Mouse (Mus musculus) liver, adult 2 months (tissue): ENCODE results near the gene Kbtbd13. TPM values are rescaled to one million over a fixed set of nuclear protein-coding genes. Genes with fewer than 3 reads are reported as not detected.

Source experiments
- DNase-seq: peaks from one replicate; pipeline ENCODE4 v3.0.0-alpha.2; 2011; ENCODE audit warnings: low read depth, low spot score; ENCODE audit errors: extremely low read depth
- H3K27ac ChIP-seq: fragments of 200-500 bp; replicated peaks from 2 replicates; pipeline ENCODE4 v1.5.1; 2012; ENCODE audit warnings: low read depth, mild to moderate bottlenecking, control low read depth, inconsistent platforms, low read length; ENCODE audit not compliant: insufficient read depth
- H3K27me3 ChIP-seq: fragments of 200-500 bp; 2 replicates; pipeline ENCODE4 v1.6.1; 2012; ENCODE audit warnings: mild to moderate bottlenecking, moderate library complexity, low read length, inconsistent platforms; ENCODE audit not compliant: control insufficient read depth, insufficient read depth
- H3K36me3 ChIP-seq: fragments of 200-500 bp; 2 replicates; pipeline ENCODE4 v1.6.1; 2012; ENCODE audit warnings: low read length, inconsistent platforms; ENCODE audit not compliant: control insufficient read depth, insufficient read depth
- H3K4me1 ChIP-seq: fragments of 200-500 bp; 2 replicates; pipeline ENCODE4 v1.6.1; 2011; ENCODE audit warnings: low read length; ENCODE audit not compliant: control insufficient read depth, insufficient read depth
- H3K4me3 ChIP-seq: fragments of 200-500 bp; 2 replicates; pipeline ENCODE4 v1.5.1; 2011; ENCODE audit warnings: low read depth, mild to moderate bottlenecking, control low read depth, low read length, moderate library complexity; ENCODE audit not compliant: insufficient read depth
- H3K79me2 ChIP-seq: fragments of 200-500 bp; 2 replicates; pipeline ENCODE4 v1.6.1; 2012; ENCODE audit warnings: inconsistent platforms, mild to moderate bottlenecking, low read length, moderate library complexity; ENCODE audit not compliant: control insufficient read depth, insufficient read depth
- H3K9ac ChIP-seq: fragments of 200-500 bp; 2 replicates; pipeline ENCODE4 v1.6.1; 2012; ENCODE audit warnings: low read depth, mild to moderate bottlenecking, control low read depth, inconsistent platforms, low read length
- CTCF ChIP-seq: fragments of 200-500 bp; IDR thresholded peaks from 2 replicates; pipeline ENCODE4 v1.5.1; 2011; ENCODE audit warnings: low read depth, low read length, control low read depth
- POLR2A ChIP-seq: fragments of 200-500 bp; IDR thresholded peaks from 2 replicates; pipeline ENCODE4 v1.6.1; 2011; ENCODE audit warnings: low read length, control low read depth; ENCODE audit not compliant: insufficient read depth; ENCODE audit errors: extremely low read depth
- WGBS: fragments of 180-500 bp; shearing (Covaris S2); methylation state at CpG from one replicate; pipeline ENCODE4 v1.1.7; 2018; 5-methylcytosine and 5-hydroxymethylcytosine counted together
- polyA plus RNA-seq: library from polyadenylated mRNA; depleted of rRNA; stranded (reverse); fragments of >200 nt; gene quantifications from 2 replicates; pipeline ENCODE4 v1.2.3, GENCODE M21; 2012; rRNA removed
- total RNA-seq: library from RNA; depleted of rRNA; stranded (reverse); fragments of >200 nt; gene quantifications from 2 replicates; pipeline ENCODE4 v1.2.3, GENCODE M21; 2014; rRNA removed

The Kbtbd13 gene
- total RNA-seq (0.20 and 0.28 TPM in 2 replicates), polyA plus RNA-seq (0.14 and 0.49 TPM in 2 replicates)

- peaks cover 11% of the 10 kb centered on the region; the same call in 1 of the 2 replicates for H3K4me1 ChIP-seq
- H3K27ac ChIP-seq, result no peak within 1 kb of the TSS
- H3K27me3 ChIP-seq, result peaks cover 7% of the 10 kb centered on the region; the same call in 1 of the 2 replicates
- H3K36me3 ChIP-seq, result no peaks in the 10 kb centered on the region
- TF ChIP-seq POLR2A (no peak), CTCF (no peak)
- peak within 1 kb of the TSS; percentile 37; the same call in 1 of the 2 replicates for H3K4me3 ChIP-seq
- H3K9ac ChIP-seq, result no peak within 1 kb of the TSS
- 27% methylated on average over 8 of the region's 8 CpGs for WGBS
- peak; percentile 42 for DNase-seq
- no peaks in the 10 kb centered on the region for H3K79me2 ChIP-seq
These were observed at the start of gene Kbtbd13 for GRCm38 (mm10) chr9:65391613-65391964. Gene Kbtbd13, minus strand, starts transcription at chr9:65391652.

DNA sequence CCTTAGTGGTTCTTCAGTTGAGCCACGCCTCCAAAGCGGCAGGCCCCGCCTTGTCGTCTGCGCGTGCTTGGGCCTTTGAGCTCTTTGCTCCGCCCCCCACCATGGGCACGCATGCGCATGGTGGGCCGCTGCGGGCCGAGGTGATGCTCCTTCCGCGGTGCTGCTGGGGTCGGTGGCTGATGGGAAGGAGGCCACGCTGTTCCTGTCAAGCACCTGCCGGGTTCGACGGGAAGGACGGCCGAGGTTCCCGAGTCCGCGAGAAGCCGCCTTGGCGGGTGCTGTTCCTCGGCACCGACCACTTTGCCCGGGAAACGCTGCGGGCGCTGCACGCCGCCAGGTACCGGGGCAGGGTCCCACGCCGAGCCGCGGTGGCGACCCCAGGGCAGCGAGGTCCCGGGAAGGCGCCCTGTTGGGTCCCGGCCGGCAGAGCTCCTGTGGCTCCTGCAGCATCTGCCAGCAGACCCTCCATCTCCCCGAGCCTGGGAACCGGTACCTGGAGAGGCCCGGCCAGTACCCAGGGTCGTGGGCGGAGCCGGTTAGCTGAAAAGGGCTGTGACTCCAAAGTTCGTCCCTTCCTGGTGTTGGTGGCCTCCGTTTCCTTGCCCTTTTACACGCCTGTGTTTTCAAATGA is 44.3 kb upstream of the Kbtbd13 start, which contains the start of gene Mtfmt:
Gene Mtfmt (plus strand): TSS at position 112 of the 631 bp plus-strand sequence.
- WGBS, result under 1% methylated on average over 54 of the region's 54 CpGs
- Histone ChIP-seq H3K4me1 (no peaks in the 10 kb centered on the region), H3K27me3 (no peaks in the 10 kb centered on the region), H3K9ac (peak within 1 kb of the TSS; percentile 71), H3K36me3 (peaks cover 2% of the 10 kb centered on the region; the same call in 1 of the 2 replicates), H3K79me2 (no peaks in the 10 kb centered on the region; the same call in 1 of the 2 replicates), H3K4me3 (peak within 1 kb of the TSS; percentile 84), H3K27ac (no peak within 1 kb of the TSS)
- DNase-seq, result peak; percentile 73
- TF ChIP-seq CTCF (no peak), POLR2A (peak; percentile 44; the same call in 1 of the 2 replicates)

DNA sequence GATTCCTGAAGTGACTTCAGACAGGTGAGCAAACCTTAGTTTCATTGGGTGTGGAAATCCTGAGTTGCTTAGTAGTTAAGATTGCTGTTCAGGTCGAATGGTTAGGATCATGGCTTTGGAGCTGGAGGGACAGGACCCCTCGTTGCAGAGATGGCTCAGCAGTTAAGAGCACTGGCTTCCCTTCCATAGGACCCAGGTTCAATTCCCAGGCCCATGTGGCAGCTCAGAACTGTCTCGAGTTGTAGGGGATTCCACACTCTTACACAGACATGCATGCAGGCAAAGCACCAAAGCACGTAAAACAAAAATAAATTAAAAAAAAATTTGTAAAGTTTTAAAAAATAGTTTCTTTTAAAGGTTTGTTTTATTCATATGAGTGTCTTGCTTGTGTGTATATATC is 43.8 kb upstream of the Kbtbd13 start:
- Histone ChIP-seq H3K27me3 (no peaks in the 10 kb centered on the region), H3K4me3 (no peak overlapping the region), H3K36me3 (no peaks in the 10 kb centered on the region), H3K4me1 (no peaks in the 10 kb centered on the region), H3K79me2 (no peaks in the 10 kb centered on the region; the same call in 1 of the 2 replicates), H3K9ac (no peak overlapping the region), H3K27ac (no peak overlapping the region)
- no peak for TF ChIP-seq POLR2A
- 72% methylated on average over 4 of the region's 4 CpGs for WGBS
- DNase-seq, result no peak

DNA sequence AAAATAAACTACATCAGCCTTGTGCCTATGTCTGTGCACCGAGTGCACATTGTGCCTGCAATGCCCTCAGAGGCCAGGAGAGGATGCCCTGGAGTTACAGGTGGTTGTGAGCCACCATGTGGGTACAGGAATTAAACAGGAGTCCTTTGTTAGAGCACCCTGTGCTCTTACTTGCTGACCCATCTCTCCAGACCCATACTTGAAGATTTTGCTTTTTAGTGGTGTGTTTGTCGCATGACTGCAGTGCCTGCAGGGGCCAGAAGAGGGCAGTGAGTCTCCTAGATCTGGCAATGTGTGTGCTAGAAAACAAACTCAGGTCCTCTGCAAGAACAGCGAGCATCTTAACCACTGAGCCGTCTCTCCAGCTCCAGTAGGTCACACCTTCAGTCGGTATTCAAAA is 42.7 kb upstream of the Kbtbd13 start:
- Histone ChIP-seq H3K36me3 (no peaks in the 10 kb centered on the region), H3K9ac (no peak overlapping the region), H3K4me3 (no peak overlapping the region), H3K27ac (no peak overlapping the region), H3K4me1 (no peaks in the 10 kb centered on the region), H3K27me3 (no peaks in the 10 kb centered on the region), H3K79me2 (no peaks in the 10 kb centered on the region; the same call in 1 of the 2 replicates)
- DNase-seq, result peak; percentile 40
- 83% methylated on average over 5 of the region's 5 CpGs for WGBS
- peak; percentile 61 for TF ChIP-seq CTCF
- no peak for TF ChIP-seq POLR2A

DNA sequence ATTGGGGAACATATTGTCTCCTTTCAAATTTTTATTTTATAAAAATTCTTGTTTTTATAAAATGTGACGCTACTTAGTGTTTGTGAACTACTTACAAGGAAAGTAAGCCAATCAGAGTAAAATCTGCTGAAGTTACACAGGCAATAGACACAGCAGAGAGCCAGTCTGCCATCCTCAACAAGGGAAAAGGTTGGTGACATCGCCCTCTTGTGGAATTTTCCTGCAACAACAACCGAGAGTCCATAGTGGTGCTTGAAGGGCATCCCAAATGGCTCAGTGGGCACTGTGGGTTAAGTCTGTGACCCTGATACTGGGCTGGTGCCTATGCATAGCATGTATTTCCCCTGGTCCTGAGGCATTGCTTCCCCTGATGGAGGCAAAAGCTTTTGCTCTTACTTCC is 40.8 kb upstream of the Kbtbd13 start:
- Histone ChIP-seq H3K27me3 (no peaks in the 10 kb centered on the region), H3K27ac (no peak overlapping the region), H3K79me2 (no peaks in the 10 kb centered on the region; the same call in 1 of the 2 replicates), H3K4me3 (no peak overlapping the region), H3K9ac (no peak overlapping the region), H3K36me3 (no peaks in the 10 kb centered on the region), H3K4me1 (no peaks in the 10 kb centered on the region; the same call in 1 of the 2 replicates)
- TF ChIP-seq CTCF, result peak; percentile 71
- no peak for TF ChIP-seq POLR2A
- DNase-seq, result peak; percentile 64
- WGBS, result 2% methylated on average over 3 of the region's 3 CpGs

DNA sequence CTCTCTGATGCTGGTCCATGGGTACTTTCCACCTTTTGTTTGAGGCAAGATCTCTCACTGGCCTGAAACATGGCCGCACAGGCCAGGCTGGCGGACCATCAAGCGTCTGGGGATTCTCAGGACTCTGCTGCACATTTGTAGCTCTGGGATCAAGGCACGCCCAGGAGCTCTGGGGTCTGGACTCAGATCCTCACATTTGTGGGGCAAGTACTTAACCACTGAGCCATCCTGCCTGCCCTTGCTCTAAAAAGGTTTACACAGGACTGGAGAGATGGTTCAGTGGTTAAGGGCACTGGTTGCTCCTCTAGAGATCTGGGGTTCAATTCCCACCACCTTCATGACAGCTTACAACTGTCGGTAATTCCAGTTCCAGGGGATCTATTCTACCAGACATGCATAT is 39.5 kb upstream of the Kbtbd13 start:
- H3K79me2 ChIP-seq, result no peaks in the 10 kb centered on the region
- 97% methylated on average over 5 of the region's 5 CpGs for WGBS
- H3K36me3 ChIP-seq, result no peaks in the 10 kb centered on the region
- no peaks in the 10 kb centered on the region for H3K27me3 ChIP-seq
- DNase-seq, result no peak
- H3K27ac ChIP-seq, result no peak overlapping the region
- H3K4me1 ChIP-seq, result no peaks in the 10 kb centered on the region; the same call in 1 of the 2 replicates
- TF ChIP-seq POLR2A, result no peak
- TF ChIP-seq CTCF, result no peak
- H3K4me3 ChIP-seq, result no peak overlapping the region
- no peak overlapping the region for H3K9ac ChIP-seq
